Mouse (Mus musculus) liver, adult 2 months (tissue): ENCODE results near the gene Cldn20.

Experiments
- CTCF ChIP-seq: fragments of 200-500 bp; IDR thresholded peaks from 2 replicates; pipeline ENCODE4 v1.5.1; 2011; ENCODE audit warnings: low read depth, low read length, control low read depth
- POLR2A ChIP-seq: fragments of 200-500 bp; IDR thresholded peaks from 2 replicates; pipeline ENCODE4 v1.6.1; 2011; ENCODE audit warnings: low read length, control low read depth; ENCODE audit not compliant: insufficient read depth; ENCODE audit errors: extremely low read depth

- TF ChIP-seq CTCF (no peak), POLR2A (no peak)
Measured at GRCm38 (mm10) chr17:3487211-3487610, 45.1 kb upstream of the Cldn20 start.
